Mouse (Mus musculus) adrenal gland, postnatal 10 days (tissue): Measurements from ENCODE around the gene Notch3. TPM values are rescaled to one million over a fixed set of nuclear protein-coding genes. Genes with fewer than 3 reads are reported as not detected.
"Not testable (repeated sequence)": the region's sequence is repeated elsewhere in the genome, so short reads cannot be mapped to it uniquely, and the experiment has no call there.

Experiments
- DNase-seq: peaks from one replicate; pipeline ENCODE4 v3.0.0; 2021; ENCODE audit warnings: mixed read lengths
- long read RNA-seq, 2 experiments: library from polyadenylated mRNA; stranded (forward); transcript quantifications; one replicate each; pipeline ENCODE4 v2.0.0; 2021
- total RNA-seq, 2 experiments: library from RNA; stranded (reverse); gene quantifications; 2 replicates each; pipeline ENCODE4 v1.2.3; 2021

Gene Notch3
- 10 to 100 TPM; 24.9 to 31.7 TPM for total RNA-seq
- long read RNA-seq, experiment 1, partial matches to known transcripts = 0 of 7 reads
- long read RNA-seq, experiment 1, other reads (novel, unspliced or antisense) = 7 of 7 reads
- long read RNA-seq, experiment 2, full-length matches to known transcripts = 1 of 3 reads
- long read RNA-seq, experiment 2, partial matches to known transcripts = 0 of 3 reads
- long read RNA-seq, experiment 2, other reads (novel, unspliced or antisense) = 2 of 3 reads

GRCm38 (mm10) chr17:32166687-32167086, at the start of gene Notch3:
TSS of gene Notch3 (minus strand) at chr17:32166852.
- peak; percentile 68 for DNase-seq

GRCm38 (mm10) chr17:32215587-32215986, 48.9 kb upstream of the Notch3 start:
- not testable (repeated sequence) for DNase-seq

GRCm38 (mm10) chr17:32211554-32211953, 44.9 kb upstream of the Notch3 start:
- DNase-seq = not testable (repeated sequence)

- DNase-seq = peak; percentile 79
Observed at GRCm38 (mm10) chr17:32209752-32210151, 43.1 kb upstream of the Notch3 start.

GRCm38 (mm10) chr17:32209144-32209543, 42.5 kb upstream of the Notch3 start:
- DNase-seq = peak; percentile 36

- DNase-seq = peak; percentile 42
Observed at GRCm38 (mm10) chr17:32207586-32208245, 41.1 kb upstream of the Notch3 start.

GRCm38 (mm10) chr17:32205345-32205744, 38.7 kb upstream of the Notch3 start:
- peak; percentile 49 for DNase-seq

GRCm38 (mm10) chr17:32202972-32203371, 36.3 kb upstream of the Notch3 start:
- no peak for DNase-seq

- DNase-seq = no peak
Observed at GRCm38 (mm10) chr17:32201086-32201485, 34.4 kb upstream of the Notch3 start.

GRCm38 (mm10) chr17:32199796-32200195, 33.1 kb upstream of the Notch3 start:
- DNase-seq = peak; percentile 60

GRCm38 (mm10) chr17:32197156-32197555, 30.5 kb upstream of the Notch3 start:
- DNase-seq = peak; percentile 22

GRCm38 (mm10) chr17:32195725-32196124, 29.1 kb upstream of the Notch3 start:
- DNase-seq = no peak

- no peak for DNase-seq
Observed at GRCm38 (mm10) chr17:32193010-32193409, 26.4 kb upstream of the Notch3 start.

GRCm38 (mm10) chr17:32189850-32190249, 23.2 kb upstream of the Notch3 start:
- peak; percentile 36 for DNase-seq

- DNase-seq = no peak
Observed at GRCm38 (mm10) chr17:32188863-32189636, 22.4 kb upstream of the Notch3 start, which contains the start of gene Ephx3. TSS of gene Ephx3 (minus strand) at chr17:32189549.

GRCm38 (mm10) chr17:32183017-32183416, 16.4 kb upstream of the Notch3 start:
- DNase-seq = no peak

GRCm38 (mm10) chr17:32179621-32180491, 13.2 kb upstream of the Notch3 start:
- no peak for DNase-seq

- no peak for DNase-seq
Observed at GRCm38 (mm10) chr17:32176919-32177318, 10.3 kb upstream of the Notch3 start.

GRCm38 (mm10) chr17:32173166-32173565, 6.5 kb upstream of the Notch3 start:
- DNase-seq = peak; percentile 74

- no peak for DNase-seq
Observed at GRCm38 (mm10) chr17:32172485-32172884, 5.8 kb upstream of the Notch3 start.

- DNase-seq = no peak
Observed at GRCm38 (mm10) chr17:32169518-32170225, 3.0 kb upstream of the Notch3 start.
